Mouse (Mus musculus): Measurements from ENCODE around the gene Arhgap23. TPM values are rescaled to one million over a fixed set of nuclear protein-coding genes. Genes with fewer than 3 reads are reported as not detected.

Gene Arhgap23
- polyA plus RNA-seq (2015; fragmentation: Nextera tagmentation; extraction: Ambion mirVana) = 4.2 and 4.6 TPM in 2 replicates

- H3K4me1 ChIP-seq (replicated peaks) = peaks cover 24% of the 10 kb centered on the region
- no peaks in the 10 kb centered on the region for H3K36me3 ChIP-seq
- WGBS = 0% methylated on average over 27 of the region's 29 CpGs
- peak within 1 kb of the TSS; percentile 86 for H3K9ac ChIP-seq
- peak within 1 kb of the TSS; percentile 88 for H3K4me3 ChIP-seq (replicated peaks)
- ATAC-seq = peak; percentile 95
- no peaks in the 10 kb centered on the region for H3K27me3 ChIP-seq (replicated peaks)
- no peaks in the 10 kb centered on the region for H3K9me3 ChIP-seq
- H3K27ac ChIP-seq = peak within 1 kb of the TSS; percentile 77
- H3K4me2 ChIP-seq (replicated peaks) = peak within 1 kb of the TSS; percentile 91
These were observed at the start of gene Arhgap23 for GRCm38 (mm10) chr11:97415330-97415711. Gene Arhgap23, plus strand, starts transcription at chr11:97415533.

- Histone ChIP-seq H3K27me3 (replicated peaks) (no peaks in the 10 kb centered on the region), H3K36me3 (no peaks in the 10 kb centered on the region), H3K4me3 (replicated peaks) (no peak overlapping the region), H3K9me3 (no peaks in the 10 kb centered on the region), H3K27ac (no peak overlapping the region), H3K4me1 (replicated peaks) (peaks cover 14% of the 10 kb centered on the region; the same call in 1 of the 2 replicates), H3K9ac (no peak overlapping the region), H3K4me2 (replicated peaks) (0 out of 2 replicates have a peak overlapping the region, but pooled peaks have one; percentile 0)
- 68% methylated on average over 1 of the region's 1 CpGs for WGBS
- no peak for ATAC-seq
These were observed 49.8 kb upstream of the Arhgap23 start for GRCm38 (mm10) chr11:97365556-97365955.

GRCm38 (mm10) chr11:97368501-97368900 lies 46.8 kb upstream of the Arhgap23 start:
- Histone ChIP-seq H3K27ac (no peak overlapping the region), H3K9me3 (no peaks in the 10 kb centered on the region), H3K27me3 (replicated peaks) (no peaks in the 10 kb centered on the region), H3K4me1 (replicated peaks) (peaks cover 10% of the 10 kb centered on the region; the same call in 1 of the 2 replicates), H3K36me3 (no peaks in the 10 kb centered on the region), H3K4me3 (replicated peaks) (no peak overlapping the region), H3K4me2 (replicated peaks) (no peak overlapping the region), H3K9ac (no peak overlapping the region)
- WGBS = 86% methylated on average over 5 of the region's 5 CpGs
- ATAC-seq = no peak

- Histone ChIP-seq H3K4me3 (replicated peaks) (no peak overlapping the region), H3K4me1 (replicated peaks) (0 out of 2 replicates have a peak, but pooled peaks cover 3% of the 10 kb centered on the region), H3K36me3 (no peaks in the 10 kb centered on the region), H3K27me3 (replicated peaks) (no peaks in the 10 kb centered on the region), H3K27ac (no peak overlapping the region), H3K9ac (no peak overlapping the region), H3K4me2 (replicated peaks) (no peak overlapping the region), H3K9me3 (no peaks in the 10 kb centered on the region)
- 77% methylated on average over 7 of the region's 7 CpGs for WGBS
- no peak for ATAC-seq
These were observed 44.8 kb upstream of the Arhgap23 start for GRCm38 (mm10) chr11:97370329-97371091.

- no peak overlapping the region for H3K4me2 ChIP-seq (replicated peaks)
- no peak for ATAC-seq
- H3K27me3 ChIP-seq (replicated peaks) = no peaks in the 10 kb centered on the region
- H3K9me3 ChIP-seq = no peaks in the 10 kb centered on the region
- 87% methylated on average over 6 of the region's 6 CpGs for WGBS
- H3K36me3 ChIP-seq = no peaks in the 10 kb centered on the region
- H3K4me3 ChIP-seq (replicated peaks) = no peak overlapping the region
- H3K9ac ChIP-seq = no peak overlapping the region
- H3K27ac ChIP-seq = no peak overlapping the region
- 0 out of 2 replicates have a peak, but pooled peaks cover 3% of the 10 kb centered on the region for H3K4me1 ChIP-seq (replicated peaks)
These were observed 43.0 kb upstream of the Arhgap23 start for GRCm38 (mm10) chr11:97372159-97372864.

GRCm38 (mm10) chr11:97373402-97373801 lies 41.9 kb upstream of the Arhgap23 start:
- ATAC-seq = no peak
- H3K4me3 ChIP-seq (replicated peaks) = no peak overlapping the region
- H3K9ac ChIP-seq = no peak overlapping the region
- H3K27ac ChIP-seq = no peak overlapping the region
- no peaks in the 10 kb centered on the region for H3K36me3 ChIP-seq
- 0 out of 2 replicates have a peak, but pooled peaks cover 3% of the 10 kb centered on the region for H3K4me1 ChIP-seq (replicated peaks)
- H3K27me3 ChIP-seq (replicated peaks) = no peaks in the 10 kb centered on the region
- H3K9me3 ChIP-seq = no peaks in the 10 kb centered on the region
- 83% methylated on average over 2 of the region's 2 CpGs for WGBS
- H3K4me2 ChIP-seq (replicated peaks) = no peak overlapping the region

- no peaks in the 10 kb centered on the region for H3K9me3 ChIP-seq
- ATAC-seq = no peak
These were observed 35.3 kb upstream of the Arhgap23 start for GRCm38 (mm10) chr11:97380036-97380435.

GRCm38 (mm10) chr11:97383017-97383416 lies 32.3 kb upstream of the Arhgap23 start:
- Histone ChIP-seq H3K4me3 (replicated peaks) (no peak overlapping the region), H3K27ac (no peak overlapping the region), H3K9ac (no peak overlapping the region), H3K4me1 (replicated peaks) (no peaks in the 10 kb centered on the region), H3K36me3 (peaks cover 5% of the 10 kb centered on the region; the same call in 1 of the 2 replicates), H3K9me3 (no peaks in the 10 kb centered on the region), H3K27me3 (replicated peaks) (no peaks in the 10 kb centered on the region), H3K4me2 (replicated peaks) (no peak overlapping the region)
- 94% methylated on average over 2 of the region's 2 CpGs for WGBS
- ATAC-seq = no peak

More at GRCm38 (mm10) chr11:97380036-97380435, 35.3 kb upstream of the Arhgap23 start:
- Histone ChIP-seq H3K27me3 (replicated peaks) (no peaks in the 10 kb centered on the region), H3K9ac (no peak overlapping the region), H3K27ac (no peak overlapping the region), H3K4me1 (replicated peaks) (no peaks in the 10 kb centered on the region), H3K4me2 (replicated peaks) (no peak overlapping the region), H3K4me3 (replicated peaks) (no peak overlapping the region), H3K36me3 (peaks cover 5% of the 10 kb centered on the region; the same call in 1 of the 2 replicates)
- 75% methylated on average over 3 of the region's 3 CpGs for WGBS

- 56% methylated on average over 2 of the region's 2 CpGs for WGBS
- Histone ChIP-seq H3K27me3 (replicated peaks) (no peaks in the 10 kb centered on the region), H3K4me1 (replicated peaks) (no peaks in the 10 kb centered on the region), H3K9ac (no peak overlapping the region), H3K9me3 (no peaks in the 10 kb centered on the region), H3K27ac (no peak overlapping the region), H3K4me3 (replicated peaks) (no peak overlapping the region), H3K36me3 (peaks cover 4% of the 10 kb centered on the region; the same call in 1 of the 2 replicates), H3K4me2 (replicated peaks) (no peak overlapping the region)
- no peak for ATAC-seq
These were observed 31.6 kb upstream of the Arhgap23 start for GRCm38 (mm10) chr11:97383764-97384163.

- Histone ChIP-seq H3K4me1 (replicated peaks) (no peaks in the 10 kb centered on the region), H3K4me3 (replicated peaks) (no peak overlapping the region), H3K36me3 (peaks cover 13% of the 10 kb centered on the region), H3K9me3 (no peaks in the 10 kb centered on the region), H3K27me3 (replicated peaks) (no peaks in the 10 kb centered on the region), H3K9ac (no peak overlapping the region), H3K27ac (no peak overlapping the region), H3K4me2 (replicated peaks) (no peak overlapping the region)
- 92% methylated on average over 2 of the region's 2 CpGs for WGBS
- ATAC-seq = no peak
These were observed 27.5 kb upstream of the Arhgap23 start for GRCm38 (mm10) chr11:97387811-97388210.

- ATAC-seq = no peak
- Histone ChIP-seq H3K27me3 (replicated peaks) (no peaks in the 10 kb centered on the region), H3K9me3 (no peaks in the 10 kb centered on the region), H3K27ac (no peak overlapping the region), H3K36me3 (peaks cover 13% of the 10 kb centered on the region), H3K4me2 (replicated peaks) (no peak overlapping the region), H3K4me1 (replicated peaks) (no peaks in the 10 kb centered on the region), H3K4me3 (replicated peaks) (no peak overlapping the region), H3K9ac (no peak overlapping the region)
- WGBS = 83% methylated on average over 8 of the region's 8 CpGs
These were observed 26.2 kb upstream of the Arhgap23 start for GRCm38 (mm10) chr11:97389127-97389526.

GRCm38 (mm10) chr11:97393658-97394057 lies 21.7 kb upstream of the Arhgap23 start:
- 68% methylated on average over 11 of the region's 11 CpGs for WGBS
- H3K27me3 ChIP-seq (replicated peaks) = no peaks in the 10 kb centered on the region
- H3K4me3 ChIP-seq (replicated peaks) = no peak overlapping the region
- no peak for ATAC-seq
- H3K27ac ChIP-seq = no peak overlapping the region
- H3K36me3 ChIP-seq = peaks cover 18% of the 10 kb centered on the region
- H3K4me1 ChIP-seq (replicated peaks) = no peaks in the 10 kb centered on the region
- H3K9me3 ChIP-seq = no peaks in the 10 kb centered on the region
- no peak overlapping the region for H3K4me2 ChIP-seq (replicated peaks)
- H3K9ac ChIP-seq = no peak overlapping the region
